Mouse (Mus musculus) megakaryocyte, adult 5-6 weeks (primary cell): Measurements from ENCODE around the gene Tpsg1. TPM values are rescaled to one million over a fixed set of nuclear protein-coding genes. Genes with fewer than 3 reads are reported as not detected.

Experiments
- ATAC-seq: 2 replicates; pipeline ENCODE4 v1.8.0; 2016; ENCODE audit warnings: mild to moderate bottlenecking, inconsistent platforms; ENCODE audit not compliant: poor library complexity, severe bottlenecking
- total RNA-seq, 2 experiments: library from RNA; stranded (forward) in 1 of 2; stranded (reverse) in 1 of 2; fragments of 153-499, 151-499 nt in 1 of 2; fragments of 221-1000, 200-1000 nt in 1 of 2; gene quantifications; 2 replicates each; pipeline versions ENCODE4 v1.2.3 to v1.2.4; 2015 to 2017

Gene Tpsg1
- total RNA-seq, 2 experiments from 2014 or later = not detected

GRCm38 (mm10) chr17:25406011-25406441 is 37.0 kb downstream of the Tpsg1 start:
- no peak for ATAC-seq

DNA sequence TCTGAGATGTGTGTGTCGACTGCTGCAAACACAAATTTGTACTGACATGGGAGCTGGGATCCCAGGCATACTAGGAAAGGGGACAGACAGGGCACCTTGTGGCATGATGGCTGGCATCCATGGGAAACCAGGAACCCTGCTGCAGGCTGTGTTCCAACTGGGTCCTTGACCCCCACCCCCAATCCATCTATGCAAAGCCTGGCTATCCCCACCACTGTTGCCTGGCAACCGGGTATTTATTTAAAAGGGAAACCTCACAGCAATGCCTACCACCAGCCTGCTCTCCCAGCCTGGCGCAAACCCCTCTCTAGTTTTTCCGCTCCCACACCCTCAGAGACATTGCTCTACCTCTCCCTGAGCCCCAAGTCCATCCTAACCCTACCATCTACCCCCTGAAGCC is 38.3 kb downstream of the Tpsg1 start:
- ATAC-seq = no peak

GRCm38 (mm10) chr17:25408302-25408999 is 39.4 kb downstream of the Tpsg1 start:
- no peak for ATAC-seq

DNA sequence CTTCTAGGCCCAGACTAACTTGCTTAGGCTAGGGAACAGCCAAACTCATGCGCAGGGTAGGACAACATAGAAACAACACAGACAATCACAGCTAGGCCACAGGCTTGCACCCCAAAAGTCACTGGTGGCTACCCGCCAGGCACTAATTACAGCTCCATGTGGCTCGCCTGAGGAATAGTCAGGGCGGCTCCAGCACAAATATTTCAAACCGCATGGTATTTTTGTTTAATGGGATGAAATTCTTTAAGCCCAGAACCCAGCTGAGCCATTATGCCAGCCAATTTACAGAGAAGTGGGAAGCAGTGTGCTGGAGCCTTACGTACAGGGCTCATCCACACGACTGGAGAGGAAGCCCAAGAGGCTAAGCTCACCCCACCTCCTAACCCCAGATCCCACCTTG is 40.5 kb downstream of the Tpsg1 start:
- no peak for ATAC-seq

GRCm38 (mm10) chr17:25410180-25410579 is 41.1 kb downstream of the Tpsg1 start:
- ATAC-seq = no peak

DNA sequence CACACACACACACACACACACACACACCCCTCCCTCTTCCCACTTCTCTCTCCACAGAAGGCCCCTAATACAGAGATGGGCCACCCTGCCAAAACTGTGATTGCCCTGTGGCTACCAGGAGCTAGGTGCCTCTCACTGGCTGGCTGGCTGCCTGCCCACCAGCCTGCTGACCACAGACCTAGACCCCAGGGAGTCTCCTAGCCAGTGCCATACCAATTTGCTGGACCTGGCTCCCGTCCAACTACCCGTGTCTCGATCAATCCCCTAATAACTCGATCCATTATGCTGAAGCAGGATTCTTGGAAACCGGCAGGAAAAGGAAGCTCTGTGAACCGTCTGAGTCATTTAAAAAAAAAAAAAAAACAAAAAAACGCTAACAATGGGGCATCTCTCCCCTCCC is 41.7 kb downstream of the Tpsg1 start:
- no peak for ATAC-seq

DNA sequence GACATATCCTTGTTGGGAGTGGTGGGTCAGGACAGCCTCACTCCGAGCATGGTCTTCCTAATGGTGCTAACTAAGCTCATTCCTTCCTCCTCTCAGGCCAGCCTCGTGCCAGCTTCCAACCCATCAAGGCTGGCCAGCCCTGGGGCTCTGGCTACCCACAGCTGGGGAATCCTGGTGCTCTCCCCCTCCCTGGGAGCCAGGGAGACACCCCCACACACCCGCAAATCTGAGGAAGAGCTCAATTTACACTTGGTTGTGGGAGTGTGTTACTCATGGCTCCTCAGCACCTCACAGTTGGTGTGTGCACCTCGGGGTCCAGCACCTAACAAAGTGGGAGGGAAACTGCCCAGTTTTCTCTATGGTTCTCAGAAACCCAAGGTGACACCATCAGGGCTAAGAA is 42.2 kb downstream of the Tpsg1 start:
- no peak for ATAC-seq

DNA sequence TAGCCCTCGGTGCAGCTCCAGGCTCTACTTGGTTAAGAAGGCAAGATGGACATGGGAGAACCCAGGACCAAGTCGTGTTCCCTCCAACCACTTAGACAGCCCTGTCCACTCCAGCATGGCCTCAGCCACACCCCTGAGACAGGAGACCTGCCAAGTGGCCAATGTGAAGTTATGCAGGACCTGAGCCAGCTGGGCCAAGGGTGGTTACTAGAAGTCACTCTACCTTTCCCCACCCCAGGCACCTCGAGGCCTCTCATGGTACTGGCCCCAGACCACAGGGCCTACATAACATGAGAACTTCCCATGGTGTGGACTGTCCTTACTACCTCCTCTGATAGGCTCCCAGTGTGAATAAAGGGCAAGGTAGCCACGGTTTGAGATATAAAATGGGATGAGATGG is 45.1 kb downstream of the Tpsg1 start:
- no peak for ATAC-seq

- ATAC-seq = no peak
Measured at GRCm38 (mm10) chr17:25414917-25415316, 45.8 kb downstream of the Tpsg1 start.

DNA sequence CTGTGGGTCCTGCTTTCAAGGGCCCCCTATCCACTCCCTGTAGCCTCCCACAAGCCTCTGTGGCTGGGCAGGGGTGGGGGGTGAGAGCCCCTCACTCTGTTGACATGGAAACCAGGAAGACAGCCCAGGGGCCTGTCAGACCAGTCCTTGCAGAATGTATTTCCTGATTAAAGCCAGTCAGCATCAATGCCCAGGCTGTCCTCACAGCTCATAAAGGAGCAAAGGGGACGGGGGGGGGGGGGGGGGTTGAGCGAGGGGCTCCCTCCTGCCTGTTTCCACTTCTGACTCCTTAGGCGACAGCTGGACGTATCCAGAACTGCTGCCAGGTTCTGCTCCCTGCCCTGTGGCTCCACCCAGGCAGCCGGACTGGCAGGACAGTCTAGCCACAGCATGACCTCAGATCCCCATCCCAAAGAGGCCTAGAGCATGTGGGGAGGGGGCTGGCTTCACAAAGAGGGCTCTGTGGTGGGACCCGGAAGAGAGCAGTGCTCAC is 46.4 kb downstream of the Tpsg1 start:
- ATAC-seq = no peak

- no peak for ATAC-seq
Measured at GRCm38 (mm10) chr17:25416219-25416618, 47.1 kb downstream of the Tpsg1 start.

DNA sequence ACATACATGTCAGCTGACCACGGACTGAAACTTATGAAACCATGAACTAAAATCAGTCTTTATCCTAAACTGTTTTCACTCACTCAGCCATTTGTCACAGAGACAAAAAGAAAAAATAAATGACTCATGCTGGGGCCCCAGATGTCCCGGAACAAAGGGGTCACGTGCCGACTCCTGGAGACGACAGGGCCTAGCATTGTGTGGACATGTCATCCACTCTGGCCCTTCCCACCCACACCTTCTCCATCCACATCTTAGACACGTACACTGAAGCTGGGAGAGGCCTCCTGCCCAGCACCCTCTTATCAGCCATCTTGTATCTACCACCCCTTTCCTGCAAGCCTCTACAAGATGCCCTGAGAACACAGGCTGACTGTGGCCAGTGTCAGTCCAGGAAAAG is 48.9 kb downstream of the Tpsg1 start:
- no peak for ATAC-seq

- no peak for ATAC-seq
Measured at GRCm38 (mm10) chr17:25418926-25419325, 49.9 kb downstream of the Tpsg1 start.

GRCm38 (mm10) chr17:25420998-25421397 is 51.9 kb downstream of the Tpsg1 start:
- ATAC-seq = no peak

Other genes starting within 250 kb of the Tpsg1 start
- gene Ptx4, start 248.5 kb upstream of the Tpsg1 start, total RNA-seq (2015) = not detected in 2 replicates
- not detected in 2 replicates for gene Ptx4, start 248.5 kb upstream of the Tpsg1 start, total RNA-seq (2017)
- gene Clcn7, start 235.9 kb upstream of the Tpsg1 start, total RNA-seq (2015) = 12.3 and 13.1 TPM in 2 replicates
- gene Clcn7, start 235.9 kb upstream of the Tpsg1 start, total RNA-seq (2017) = 16.6 and 18.3 TPM in 2 replicates
- gene Ccdc154, start 206.8 kb upstream of the Tpsg1 start, total RNA-seq (2015) = not detected in 2 replicates
- 0.11 TPM in 1 of 2 replicates, not detected in the other for gene Ccdc154, start 206.8 kb upstream of the Tpsg1 start, total RNA-seq (2017)
- not detected in 2 replicates for gene Gm38655, start 193.8 kb upstream of the Tpsg1 start, total RNA-seq (2015)
- not detected in 2 replicates for gene Gm38655, start 193.8 kb upstream of the Tpsg1 start, total RNA-seq (2017)
- 9.7 and 10.8 TPM in 2 replicates for gene BC003965, start 184.7 kb upstream of the Tpsg1 start, total RNA-seq (2015)
- 2.7 and 5.9 TPM in 2 replicates for gene BC003965, start 184.7 kb upstream of the Tpsg1 start, total RNA-seq (2017)
- 7.3 and 7.7 TPM in 2 replicates for gene Unkl, start 180.9 kb upstream of the Tpsg1 start, total RNA-seq (2015)
- gene Unkl, start 180.9 kb upstream of the Tpsg1 start, total RNA-seq (2017) = 7.3 and 10.5 TPM in 2 replicates
- 17.1 and 19.0 TPM in 2 replicates for gene Gnptg, start 129.1 kb upstream of the Tpsg1 start, total RNA-seq (2015)
- gene Gnptg, start 129.1 kb upstream of the Tpsg1 start, total RNA-seq (2017) = 12.3 and 13.0 TPM in 2 replicates
- gene Tsr3, start 129.1 kb upstream of the Tpsg1 start, total RNA-seq (2015) = 7.3 and 9.2 TPM in 2 replicates
- gene Tsr3, start 129.1 kb upstream of the Tpsg1 start, total RNA-seq (2017) = 15.0 and 22.8 TPM in 2 replicates
- gene Baiap3, start 112.9 kb upstream of the Tpsg1 start, total RNA-seq (2015) = 3.3 and 3.7 TPM in 2 replicates
- 1.8 and 4.0 TPM in 2 replicates for gene Baiap3, start 112.9 kb upstream of the Tpsg1 start, total RNA-seq (2017)
- gene Ube2i, start 94.7 kb upstream of the Tpsg1 start, total RNA-seq (2015) = 270 and 309 TPM in 2 replicates
- 214 and 226 TPM in 2 replicates for gene Ube2i, start 94.7 kb upstream of the Tpsg1 start, total RNA-seq (2017)
- gene Prss34, start 70.9 kb upstream of the Tpsg1 start, total RNA-seq (2015) = 432 and 451 TPM in 2 replicates
- gene Prss34, start 70.9 kb upstream of the Tpsg1 start, total RNA-seq (2017) = 249 and 277 TPM in 2 replicates
- 0.18 and 1.8 TPM in 2 replicates for gene Prss28, start 60.6 kb upstream of the Tpsg1 start, total RNA-seq (2015)
- 1.3 and 2.0 TPM in 2 replicates for gene Prss28, start 60.6 kb upstream of the Tpsg1 start, total RNA-seq (2017)
- gene Prss29, start 50.6 kb upstream of the Tpsg1 start, total RNA-seq (2015) = not detected in 2 replicates
- gene Prss29, start 50.6 kb upstream of the Tpsg1 start, total RNA-seq (2017) = not detected in 2 replicates
- gene Tpsab1, start 23.7 kb upstream of the Tpsg1 start, total RNA-seq (2015) = not detected in 2 replicates
- not detected in 2 replicates for gene Tpsab1, start 23.7 kb upstream of the Tpsg1 start, total RNA-seq (2017)
- not detected in 2 replicates for gene Tpsb2, start 3.0 kb upstream of the Tpsg1 start, total RNA-seq (2015)
- not detected in 2 replicates for gene Tpsb2, start 3.0 kb upstream of the Tpsg1 start, total RNA-seq (2017)
- 0.05 TPM in 1 of 2 replicates, not detected in the other for gene Cacna1h, start 64.5 kb downstream of the Tpsg1 start, total RNA-seq (2015)
- not detected in 2 replicates for gene Cacna1h, start 64.5 kb downstream of the Tpsg1 start, total RNA-seq (2017)
- not detected in 2 replicates for gene Tekt4, start 85.3 kb downstream of the Tpsg1 start, total RNA-seq (2015)
- gene Tekt4, start 85.3 kb downstream of the Tpsg1 start, total RNA-seq (2017) = not detected in 2 replicates
- not detected in 2 replicates for gene Sstr5, start 128.0 kb downstream of the Tpsg1 start, total RNA-seq (2015)
- not detected in 2 replicates for gene Sstr5, start 128.0 kb downstream of the Tpsg1 start, total RNA-seq (2017)
- gene Sox8, start 201.4 kb downstream of the Tpsg1 start, total RNA-seq (2015) = not detected in 2 replicates
- not detected in 2 replicates for gene Sox8, start 201.4 kb downstream of the Tpsg1 start, total RNA-seq (2017)
- gene Lmf1, start 209.8 kb downstream of the Tpsg1 start, total RNA-seq (2015) = 37.8 and 38.4 TPM in 2 replicates
- gene Lmf1, start 209.8 kb downstream of the Tpsg1 start, total RNA-seq (2017) = 16.7 and 17.0 TPM in 2 replicates